Mouse (Mus musculus) ES-Bruce4 (cell line): ENCODE results near the gene Spred2. TPM values are rescaled to one million over a fixed set of nuclear protein-coding genes. Genes with fewer than 3 reads are reported as not detected.

Experiments used
- H3K27ac ChIP-seq: 2 replicates; pipeline ENCODE4 v1.5.1; 2012; ENCODE audit warnings: low read length, inconsistent platforms; ENCODE audit not compliant: insufficient read depth
- H3K27me3 ChIP-seq: 2 replicates; pipeline ENCODE4 v1.6.1; 2012; ENCODE audit warnings: mild to moderate bottlenecking, low read length, inconsistent platforms; ENCODE audit not compliant: control insufficient read depth, poor library complexity, insufficient read depth, severe bottlenecking
- H3K36me3 ChIP-seq: 2 replicates; pipeline ENCODE4 v1.6.1; 2012; ENCODE audit warnings: inconsistent platforms, mild to moderate bottlenecking, low read length, moderate library complexity; ENCODE audit not compliant: control insufficient read depth, poor library complexity, insufficient read depth, severe bottlenecking
- H3K4me1 ChIP-seq: one replicate; pipeline ENCODE4 v1.8.1; 2011; ENCODE audit warnings: low read length; ENCODE audit not compliant: control insufficient read depth, insufficient read depth
- H3K4me3 ChIP-seq: 2 replicates; pipeline ENCODE4 v1.5.1; 2011; ENCODE audit warnings: low read depth, mild to moderate bottlenecking, low read length
- H3K9ac ChIP-seq: 2 replicates; pipeline ENCODE4 v1.6.1; 2012; ENCODE audit warnings: low read depth, mild to moderate bottlenecking, inconsistent platforms; ENCODE audit not compliant: poor library complexity, severe bottlenecking
- H3K9me3 ChIP-seq: replicated peaks from 2 replicates; pipeline ENCODE4 v1.6.1; 2012; ENCODE audit warnings: mild to moderate bottlenecking, low read length, inconsistent platforms; ENCODE audit not compliant: control insufficient read depth, poor library complexity, insufficient read depth, severe bottlenecking
- CTCF ChIP-seq: IDR thresholded peaks from one replicate; pipeline ENCODE4 v1.8.1; 2011; ENCODE audit warnings: low read depth, low read length
- EP300 ChIP-seq: IDR thresholded peaks from 2 replicates; pipeline ENCODE4 v1.6.1; 2011; ENCODE audit warnings: low read depth, low read length; ENCODE audit not compliant: insufficient read depth
- POLR2A ChIP-seq: IDR thresholded peaks from one replicate; pipeline ENCODE4 v1.8.1; 2011; ENCODE audit warnings: low read length; ENCODE audit not compliant: insufficient read depth
- polyA plus RNA-seq: library from polyadenylated mRNA; stranded (reverse); fragments of >200 nt; gene quantifications from 2 replicates; pipeline ENCODE4 v1.2.4, GENCODE M21; 2011; ENCODE audit warnings: low read depth; ENCODE audit not compliant: missing spikeins, insufficient read depth, insufficient read length

Spred2 gene
- polyA plus RNA-seq, 1 experiment = 41.9 TPM

DNA sequence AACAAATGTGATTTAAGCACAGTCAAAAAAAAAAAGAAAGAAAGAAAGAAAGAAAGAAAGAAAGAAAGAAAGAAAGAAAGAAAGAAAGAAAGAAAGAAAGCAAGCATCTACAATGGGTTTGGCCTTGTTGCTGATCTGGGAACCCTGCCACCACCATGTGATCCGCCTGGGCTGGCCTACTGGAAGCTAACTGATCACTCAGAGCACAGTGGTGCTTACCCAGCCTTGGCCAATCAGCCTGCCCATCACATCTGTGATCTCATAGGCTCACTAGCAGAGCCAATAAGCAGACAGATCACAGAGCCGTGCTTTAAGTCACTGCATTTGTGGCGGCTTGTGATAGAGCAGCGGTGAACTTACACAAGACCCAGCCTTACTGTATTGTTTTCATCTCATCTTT lies 10.4 kb upstream of the Spred2 start:
- H3K9ac ChIP-seq = no peak overlapping the region
- H3K27me3 ChIP-seq = no peaks in the 10 kb centered on the region
- 0 out of 2 replicates have a peak, but pooled peaks cover 5% of the 10 kb centered on the region for H3K9me3 ChIP-seq
- H3K4me1 ChIP-seq = peaks cover 10% of the 10 kb centered on the region
- H3K36me3 ChIP-seq = no peaks in the 10 kb centered on the region
- TF ChIP-seq CTCF (no peak), POLR2A (no peak), EP300 (no peak)
- H3K4me3 ChIP-seq = no peak overlapping the region
- H3K27ac ChIP-seq = no peak overlapping the region

GRCm38 (mm10) chr11:19917381-19918245 lies 6.6 kb upstream of the Spred2 start:
- H3K4me1 ChIP-seq = peaks cover 11% of the 10 kb centered on the region
- no peaks in the 10 kb centered on the region for H3K36me3 ChIP-seq
- H3K4me3 ChIP-seq = no peak overlapping the region
- H3K27me3 ChIP-seq = no peaks in the 10 kb centered on the region
- 0 out of 2 replicates have a peak, but pooled peaks cover 4% of the 10 kb centered on the region for H3K9me3 ChIP-seq
- TF ChIP-seq CTCF (no peak), EP300 (0 out of 2 replicates have a peak, but pooled peaks have one; percentile 22)
- peak overlapping the region; percentile 88 for H3K27ac ChIP-seq
- no peak overlapping the region for H3K9ac ChIP-seq

DNA sequence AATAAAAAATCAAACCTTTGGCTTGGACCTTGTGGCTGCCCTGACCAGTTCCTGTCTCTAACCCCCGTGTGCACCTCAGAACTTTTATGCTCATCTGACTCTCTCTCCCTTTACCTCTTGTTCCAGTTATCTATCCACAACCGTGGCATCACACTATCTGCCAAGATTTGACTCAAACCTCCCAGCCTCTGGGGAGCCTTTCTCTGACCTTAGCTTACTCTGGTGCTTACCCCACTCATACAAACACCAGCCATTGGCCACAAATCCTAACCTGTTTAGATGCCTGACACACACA lies 6.0 kb upstream of the Spred2 start:
- peak overlapping the region; percentile 88 for H3K27ac ChIP-seq

GRCm38 (mm10) chr11:19919460-19919784 lies 4.8 kb upstream of the Spred2 start:
- Histone ChIP-seq H3K36me3 (no peaks in the 10 kb centered on the region), H3K4me3 (peak overlapping the region; percentile 84), H3K9me3 (no peaks in the 10 kb centered on the region), H3K27ac (peak overlapping the region; percentile 97), H3K4me1 (peaks cover 11% of the 10 kb centered on the region), H3K27me3 (no peaks in the 10 kb centered on the region), H3K9ac (peak overlapping the region; percentile 77)
- TF ChIP-seq EP300 (peak; percentile 91), POLR2A (no peak)

More for the DNA sequence above, 6.0 kb upstream of the Spred2 start:
- no peaks in the 10 kb centered on the region for H3K36me3 ChIP-seq
- TF ChIP-seq CTCF (no peak), POLR2A (no peak), EP300 (no peak)
- H3K4me1 ChIP-seq = peaks cover 11% of the 10 kb centered on the region
- peak overlapping the region; percentile 50; the same call in 1 of the 2 replicates for H3K9ac ChIP-seq
- H3K4me3 ChIP-seq = no peak overlapping the region
- no peaks in the 10 kb centered on the region for H3K9me3 ChIP-seq
- H3K27me3 ChIP-seq = no peaks in the 10 kb centered on the region

DNA sequence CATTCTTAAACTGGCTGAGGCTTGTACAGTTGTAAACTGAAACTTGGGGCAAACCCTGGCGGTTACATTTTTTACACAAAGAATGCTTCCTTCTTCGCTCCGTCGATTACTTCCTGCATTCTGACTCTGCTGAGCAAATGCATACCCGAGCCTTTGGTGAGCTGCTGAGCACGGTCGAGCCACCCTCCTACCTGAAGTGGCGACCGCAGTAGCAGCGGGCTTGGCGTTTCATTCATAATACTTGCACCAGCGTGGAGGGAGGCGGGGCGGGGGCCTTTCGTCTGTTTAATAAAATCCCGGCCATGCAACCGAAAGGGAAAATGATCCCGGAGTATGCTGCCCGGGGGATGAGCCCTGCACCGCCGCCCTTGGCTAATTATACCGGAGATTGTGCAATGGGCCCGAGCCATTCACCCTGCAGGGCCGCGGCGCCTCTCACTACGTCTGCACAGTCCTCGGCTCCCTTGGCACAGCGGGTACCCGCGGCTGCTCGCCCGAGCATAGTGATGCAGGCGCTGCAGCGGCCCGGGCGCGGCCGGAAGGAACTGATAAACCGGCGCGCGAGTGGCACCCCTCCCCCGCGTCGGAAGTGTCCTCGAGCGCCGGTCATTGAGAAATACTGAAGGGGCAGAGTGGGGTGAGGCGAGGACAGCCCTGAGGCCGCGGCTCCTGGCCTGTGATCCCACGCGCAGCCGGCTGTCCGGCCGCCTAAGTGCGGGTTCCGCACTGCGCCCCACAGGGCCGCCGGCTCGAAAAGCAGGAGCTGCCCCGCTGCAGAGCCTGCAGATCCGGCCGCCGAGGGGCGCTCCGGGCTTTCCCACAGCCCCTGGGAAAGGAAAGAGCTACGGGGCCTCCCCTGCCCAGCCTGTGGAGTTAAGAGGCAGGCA lies 4.1 kb upstream of the Spred2 start:
- Histone ChIP-seq H3K4me3 (peak overlapping the region; percentile 84), H3K4me1 (peaks cover 11% of the 10 kb centered on the region), H3K9ac (peak overlapping the region; percentile 77), H3K27ac (peak overlapping the region; percentile 97), H3K36me3 (no peaks in the 10 kb centered on the region), H3K9me3 (no peaks in the 10 kb centered on the region), H3K27me3 (no peaks in the 10 kb centered on the region)
- TF ChIP-seq EP300 = 0 out of 2 replicates have a peak, but pooled peaks have one; percentile 40
- no peak for TF ChIP-seq POLR2A
- TF ChIP-seq CTCF = peak; percentile 48
